In genomic region chr10:84166568-84166905, GRCm38 (mm10) we compare ENCODE assay signal across 8 mouse cellular contexts.
DNase-seq lines count a peak whose midpoint lies in the region; ATAC-seq and TF ChIP-seq lines count a peak whose summit lies in the region.

No protein-coding gene starts in this region.

- H3K9ac ChIP-seq in heart, adult 2 months (ENCODE audit: low read depth, low read length), result no peak overlapping the region
- H3K9ac ChIP-seq in heart, embryonic 15.5 days, result no peak overlapping the region
- no peak overlapping the region for H3K9ac ChIP-seq in limb, embryonic 14.5 days (ENCODE audit: low read depth, low read length, severe bottlenecking)

- intact Hi-C loops in heart, adult 2 months (cut with DNase I), result loop anchor here (10.0 kb wide), 1 partner anchor 268 kb away; no protein-coding TSS in a partner anchor
- intact Hi-C loops in heart, postnatal 25 days (cut with DNase I), result loop anchor here (10.0 kb wide), 1 partner anchor 268 kb away; no protein-coding TSS in a partner anchor

- 0 out of 2 replicates have a peak, but pooled peaks have one; percentile 43 for ATAC-seq in heart, embryonic 15.5 days (replicated peaks; ENCODE audit: insufficient number of reproducible peaks, insufficient read depth, low FRiP score, low read depth)
- no peak for ATAC-seq in limb, embryonic 14.5 days (ENCODE audit: low FRiP score, low read depth)

- H3K36me3 ChIP-seq in heart, adult 2 months (ENCODE audit: control insufficient read depth, insufficient read depth, low read length), result no peaks in the 10 kb centered on the region
- H3K36me3 ChIP-seq in heart, embryonic 15.5 days, result no peaks in the 10 kb centered on the region
- H3K36me3 ChIP-seq in limb, embryonic 14.5 days (ENCODE audit: control insufficient read depth, insufficient read depth, low read length), result no peaks in the 10 kb centered on the region

- no peak overlapping the region for H3K4me2 ChIP-seq in heart, embryonic 15.5 days
- H3K4me2 ChIP-seq in limb, embryonic 14.5 days (replicated peaks; ENCODE audit: low read depth, low read length, severe bottlenecking), result no peak overlapping the region

- no peak for TF ChIP-seq EP300 in heart, adult 2 months (IDR thresholded peaks at IDR 0.05; ENCODE audit: insufficient read depth, low read depth, low read length)

- TF ChIP-seq POLR2A in heart, adult 2 months (IDR thresholded peaks at IDR 0.05; ENCODE audit: insufficient read depth, low read depth, low read length), result no peak
- no peak for TF ChIP-seq POLR2A in limb, embryonic 14.5 days (IDR thresholded peaks at IDR 0.05; ENCODE audit: borderline replicate concordance, extremely low read depth, insufficient read depth, insufficient read length)

- H3K4me1 ChIP-seq in heart, adult 2 months (ENCODE audit: control insufficient read depth, insufficient read depth, low read length), result peaks cover 1% of the 10 kb centered on the region; the same call in 1 of the 2 replicates
- peaks cover 4% of the 10 kb centered on the region; the same call in 1 of the 2 replicates for H3K4me1 ChIP-seq in heart, embryonic 15.5 days (replicated peaks)
- H3K4me1 ChIP-seq in limb, embryonic 14.5 days (ENCODE audit: control insufficient read depth, insufficient read depth, low read length), result no peaks in the 10 kb centered on the region

- DNase-seq in heart, adult 2 months, result peak in 1 of 2 experiments; percentile 20
- no peak for DNase-seq in heart, postnatal 25 days (ENCODE audit: low spot score)
- peak; percentile 7 for DNase-seq in ES-CJ7 (ENCODE audit: low read depth, low spot score)
- peak; percentile 35 to 41 for DNase-seq in cerebellum, adult 18-20 months
- DNase-seq in limb, embryonic 14.5 days (ENCODE audit: low spot score), result peak; percentile 44
- DNase-seq in urinary bladder, postnatal 25 days (ENCODE audit: low spot score), result no peak
- DNase-seq in right cerebral cortex, postnatal 25 days, result no peak

- H3K4me3 ChIP-seq in heart, adult 2 months, result no peak overlapping the region
- H3K4me3 ChIP-seq in heart, embryonic 15.5 days, result no peak overlapping the region
- H3K4me3 ChIP-seq in limb, embryonic 14.5 days (replicated peaks; ENCODE audit: low read length), result no peak overlapping the region

- no peak overlapping the region for H3K27ac ChIP-seq in heart, adult 2 months
- H3K27ac ChIP-seq in heart, embryonic 15.5 days, result no peak overlapping the region
- no peak overlapping the region for H3K27ac ChIP-seq in limb, embryonic 14.5 days (replicated peaks; ENCODE audit: low read depth, low read length)

- TF ChIP-seq CTCF in heart, adult 2 months (IDR thresholded peaks at IDR 0.05), result peak; percentile 63

- no peaks in the 10 kb centered on the region for H3K9me3 ChIP-seq in heart, embryonic 15.5 days (replicated peaks)
- H3K9me3 ChIP-seq in limb, embryonic 14.5 days (ENCODE audit: control insufficient read depth, low read length), result no peaks in the 10 kb centered on the region

- H3K27me3 ChIP-seq in heart, adult 2 months (ENCODE audit: control insufficient read depth, insufficient read depth, low read length), result no peaks in the 10 kb centered on the region
- no peaks in the 10 kb centered on the region for H3K27me3 ChIP-seq in heart, embryonic 15.5 days
- H3K27me3 ChIP-seq in limb, embryonic 14.5 days (ENCODE audit: control insufficient read depth, insufficient read depth, low read length), result no peaks in the 10 kb centered on the region

- 40% methylated on average over 3 of the region's 3 CpGs for WGBS in heart, adult 2 months
- 44% methylated on average over 3 of the region's 3 CpGs for WGBS in heart, embryonic 15.5 days
- WGBS in limb, embryonic 14.5 days, result 56% methylated on average over 3 of the region's 3 CpGs

- no peaks in the 10 kb centered on the region for H3K79me2 ChIP-seq in heart, adult 2 months (replicated peaks; ENCODE audit: control insufficient read depth, insufficient read depth, low read length)

Comparison
In these comparisons a context has a peak if more than half of its experiments do, and no peak if none do; other contexts are left out.
1. DNase-seq: peak in ES-CJ7 (single experiment), cerebellum, adult 18-20 months (2 of 2) and limb, embryonic 14.5 days (single experiment); none in heart, postnatal 25 days (single experiment), urinary bladder, postnatal 25 days (single experiment) and right cerebral cortex, postnatal 25 days (single experiment).